Mouse (Mus musculus) heart, embryonic 12.5 days (tissue): ENCODE measurements around the gene Klf2. TPM values are rescaled to one million over a fixed set of nuclear protein-coding genes. Genes with fewer than 3 reads are reported as not detected.

Source experiments
- polyA plus RNA-seq: library from polyadenylated mRNA; unstranded; fragments of >200 nt; fragmentation: Nextera tagmentation; extraction: Ambion mirVana; gene quantifications from 2 replicates; pipeline ENCODE4 v1.2.1, GENCODE M21; 2016

The Klf2 gene
- polyA plus RNA-seq, 1 experiment from 2014 or later = 28.1 TPM

Other genes with a start within 250 kb of the Klf2 start
- gene Olfr373, start 235.9 kb upstream of the Klf2 start, polyA plus RNA-seq = not detected in 2 replicates
- 0.14 TPM in 1 of 2 replicates, not detected in the other for gene Olfr374, start 212.0 kb upstream of the Klf2 start, polyA plus RNA-seq
- gene Tpm4, start 184.1 kb upstream of the Klf2 start, polyA plus RNA-seq = 399 and 414 TPM in 2 replicates
- 72.5 and 77.5 TPM in 2 replicates for gene Rab8a, start 157.8 kb upstream of the Klf2 start, polyA plus RNA-seq
- 0.09 TPM in 1 of 2 replicates, not detected in the other for gene Hsh2d, start 129.4 kb upstream of the Klf2 start, polyA plus RNA-seq
- not detected in 2 replicates for gene Cib3, start 106.2 kb upstream of the Klf2 start, polyA plus RNA-seq
- not detected in 2 replicates for gene Gm11034, start 105.4 kb upstream of the Klf2 start, polyA plus RNA-seq
- gene Fam32a, start 99.3 kb upstream of the Klf2 start, polyA plus RNA-seq = 43.9 and 44.7 TPM in 2 replicates
- gene Ap1m1, start 79.0 kb upstream of the Klf2 start, polyA plus RNA-seq = 112 and 113 TPM in 2 replicates
- 17.1 and 19.9 TPM in 2 replicates for gene Gm10282, start 13.8 kb upstream of the Klf2 start, polyA plus RNA-seq
- 47.4 and 50.6 TPM in 2 replicates for gene Eps15l1, start 102.4 kb downstream of the Klf2 start, polyA plus RNA-seq
- gene Calr3, start 124.8 kb downstream of the Klf2 start, polyA plus RNA-seq = 0.78 and 1.3 TPM in 2 replicates
- 10.7 and 11.0 TPM in 2 replicates for gene 1700030K09Rik, start 124.8 kb downstream of the Klf2 start, polyA plus RNA-seq
- 57.2 and 60.6 TPM in 2 replicates for gene Cherp, start 156.2 kb downstream of the Klf2 start, polyA plus RNA-seq
- 22.5 and 23.6 TPM in 2 replicates for gene Slc35e1, start 173.6 kb downstream of the Klf2 start, polyA plus RNA-seq
- 10.6 and 11.7 TPM in 2 replicates for gene Med26, start 229.2 kb downstream of the Klf2 start, polyA plus RNA-seq